Mouse (Mus musculus): ENCODE measurements around the gene Nkx2-4. TPM values are rescaled to one million over a fixed set of nuclear protein-coding genes. Genes with fewer than 3 reads are reported as not detected.

Gene Nkx2-4
- 0.30 and 0.94 TPM in 2 replicates for polyA plus RNA-seq (2015; fragmentation: Nextera tagmentation; extraction: Ambion mirVana)

DNA sequence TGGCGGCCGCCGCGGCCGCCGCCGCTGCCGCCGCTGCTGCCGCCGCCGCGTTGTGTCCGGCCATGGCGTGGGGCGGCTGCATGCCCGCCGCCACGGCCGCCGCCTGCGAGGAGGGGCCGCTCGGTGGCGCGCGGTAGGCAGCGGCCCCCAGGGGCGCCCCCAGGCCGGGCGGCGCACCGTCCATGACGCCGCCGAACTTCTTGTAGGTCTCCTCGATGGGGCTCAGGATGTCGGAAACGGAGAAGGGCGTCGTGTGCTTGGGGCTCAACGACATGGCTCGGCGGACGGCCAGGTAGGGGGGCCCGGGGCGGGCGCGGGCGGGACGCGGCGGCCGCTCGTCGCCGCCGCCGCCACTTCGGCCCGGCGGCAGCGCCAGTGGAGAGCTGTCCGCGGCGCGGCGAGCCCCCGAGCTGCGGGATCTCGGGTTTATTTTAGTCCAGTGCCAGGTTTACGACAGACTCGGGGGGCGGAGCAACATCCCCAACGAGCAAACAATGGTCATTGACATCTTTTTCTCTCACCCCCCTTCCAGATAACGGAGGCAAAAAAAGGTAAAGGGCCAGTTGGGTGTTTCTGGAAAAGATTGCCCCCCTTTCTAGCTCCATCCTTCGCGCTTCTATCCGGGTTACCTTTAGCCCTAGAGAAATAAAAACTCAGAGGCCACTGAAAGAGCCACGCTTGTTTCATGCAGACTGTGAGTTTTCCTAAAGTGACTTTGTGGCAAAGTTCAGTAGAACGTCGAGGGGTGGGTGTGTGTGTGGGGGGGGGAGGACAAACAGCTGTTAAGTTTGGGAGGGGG lies at the start of gene Nkx2-4:
Gene Nkx2-4, minus strand, starts transcription at position 374 of the 799 bp plus-strand sequence.
- under 1% methylated on average over 76 of the region's 82 CpGs for WGBS
- Histone ChIP-seq H3K4me1 (ENCODE audit: control insufficient read depth, insufficient read depth, low read length) (peaks cover 5% of the 10 kb centered on the region; the same call in 1 of the 2 replicates), H3K4me3 (ENCODE audit: low read depth, low read length) (peak within 1 kb of the TSS; percentile 33), H3K27me3 (ENCODE audit: control insufficient read depth, insufficient read depth, low read depth, low read length) (peaks cover 44% of the 10 kb centered on the region), H3K36me3 (ENCODE audit: control insufficient read depth, insufficient read depth, low read length) (no peaks in the 10 kb centered on the region), H3K9me3 (replicated peaks; ENCODE audit: control insufficient read depth, low read length, poor library complexity, severe bottlenecking) (no peaks in the 10 kb centered on the region), H3K27ac (ENCODE audit: low read length) (peak within 1 kb of the TSS; percentile 47), H3K4me2 (ENCODE audit: low read length) (peak within 1 kb of the TSS; percentile 41), H3K9ac (ENCODE audit: low read depth, low read length) (0 out of 2 replicates have a peak within 1 kb of the TSS, but pooled peaks have one; percentile 20)
- ATAC-seq, result peak; percentile 13; the same call in 1 of the 2 replicates

DNA sequence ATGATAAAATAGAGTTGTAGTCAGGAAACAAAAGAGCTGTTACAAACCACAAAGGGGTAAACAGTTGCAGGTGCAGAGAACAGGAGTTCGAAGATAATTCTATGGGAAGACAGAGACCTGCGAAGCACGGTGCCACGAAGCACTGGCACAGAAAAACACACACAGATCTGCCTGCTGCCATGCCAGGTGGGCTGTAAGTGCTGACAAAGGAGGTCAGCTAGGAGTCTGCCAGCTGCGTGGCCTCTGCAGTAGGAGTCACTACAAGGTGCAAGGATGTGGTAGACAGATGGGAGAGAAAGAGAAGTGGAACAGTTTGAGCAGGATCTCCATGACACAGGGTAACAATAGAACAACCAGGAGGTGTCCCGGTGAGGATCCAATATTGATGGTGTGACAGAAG lies 42.1 kb upstream of the Nkx2-4 start:
- Histone ChIP-seq H3K9ac (ENCODE audit: low read depth, low read length) (no peak overlapping the region), H3K4me2 (ENCODE audit: low read length) (no peak overlapping the region), H3K27me3 (ENCODE audit: control insufficient read depth, insufficient read depth, low read depth, low read length) (no peaks in the 10 kb centered on the region), H3K36me3 (ENCODE audit: control insufficient read depth, insufficient read depth, low read length) (no peaks in the 10 kb centered on the region), H3K4me3 (ENCODE audit: low read depth, low read length) (no peak overlapping the region), H3K9me3 (replicated peaks; ENCODE audit: control insufficient read depth, low read length, poor library complexity, severe bottlenecking) (no peaks in the 10 kb centered on the region), H3K4me1 (ENCODE audit: control insufficient read depth, insufficient read depth, low read length) (no peaks in the 10 kb centered on the region), H3K27ac (ENCODE audit: low read length) (no peak overlapping the region)
- 78% methylated on average over 6 of the region's 6 CpGs for WGBS
- no peak for ATAC-seq

DNA sequence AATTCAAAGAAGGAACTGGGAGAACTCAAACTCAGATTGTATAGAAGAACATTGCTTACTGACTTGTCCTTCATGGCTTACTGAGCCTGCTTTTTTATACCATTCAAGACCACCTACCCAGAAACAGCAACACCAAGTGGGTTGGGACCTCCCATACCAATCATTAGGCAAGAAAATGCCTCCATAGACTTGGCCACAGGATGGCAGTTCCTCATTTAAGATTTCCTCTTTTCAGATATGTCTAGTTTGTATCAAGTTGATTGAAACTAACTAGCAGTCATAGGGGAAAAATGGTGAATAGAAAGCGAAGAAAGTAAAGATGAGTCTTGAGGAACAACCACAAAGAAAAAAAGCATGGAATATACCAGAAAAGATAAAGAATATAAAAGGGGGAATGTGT lies 34.5 kb upstream of the Nkx2-4 start:
- Histone ChIP-seq H3K9me3 (replicated peaks; ENCODE audit: control insufficient read depth, low read length, poor library complexity, severe bottlenecking) (no peaks in the 10 kb centered on the region), H3K4me3 (ENCODE audit: low read depth, low read length) (no peak overlapping the region), H3K27ac (ENCODE audit: low read length) (no peak overlapping the region), H3K4me1 (ENCODE audit: control insufficient read depth, insufficient read depth, low read length) (no peaks in the 10 kb centered on the region), H3K27me3 (ENCODE audit: control insufficient read depth, insufficient read depth, low read depth, low read length) (no peaks in the 10 kb centered on the region), H3K9ac (ENCODE audit: low read depth, low read length) (no peak overlapping the region), H3K4me2 (ENCODE audit: low read length) (no peak overlapping the region), H3K36me3 (ENCODE audit: control insufficient read depth, insufficient read depth, low read length) (no peaks in the 10 kb centered on the region)
- WGBS, result 93% methylated on average over 1 of the region's 1 CpGs
- no peak for ATAC-seq

DNA sequence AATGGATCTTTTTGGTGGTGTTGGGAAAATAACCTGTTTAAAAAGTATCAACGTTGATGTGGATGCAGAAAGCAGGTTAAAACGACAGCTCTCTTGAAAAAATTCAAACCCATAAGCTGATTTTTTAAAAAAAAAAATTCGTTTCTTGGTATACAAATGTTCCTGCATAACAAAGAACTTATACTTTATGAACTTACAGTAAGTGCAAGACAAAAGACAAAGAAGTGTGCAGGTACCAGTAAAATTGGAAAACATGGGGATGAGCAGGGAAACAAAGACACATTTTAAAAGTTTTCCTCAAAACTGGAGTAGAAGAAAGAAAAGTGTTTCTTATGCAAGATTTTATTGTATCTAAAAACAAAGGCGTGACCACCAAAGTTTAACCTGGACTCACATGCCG lies 1.2 kb upstream of the Nkx2-4 start:
- WGBS, result 16% methylated on average over 5 of the region's 5 CpGs
- Histone ChIP-seq H3K4me2 (ENCODE audit: low read length) (no peak overlapping the region), H3K4me1 (ENCODE audit: control insufficient read depth, insufficient read depth, low read length) (peaks cover 5% of the 10 kb centered on the region; the same call in 1 of the 2 replicates), H3K9ac (ENCODE audit: low read depth, low read length) (no peak overlapping the region), H3K9me3 (replicated peaks; ENCODE audit: control insufficient read depth, low read length, poor library complexity, severe bottlenecking) (no peaks in the 10 kb centered on the region), H3K27ac (ENCODE audit: low read length) (no peak overlapping the region), H3K4me3 (ENCODE audit: low read depth, low read length) (no peak overlapping the region), H3K36me3 (ENCODE audit: control insufficient read depth, insufficient read depth, low read length) (no peaks in the 10 kb centered on the region), H3K27me3 (ENCODE audit: control insufficient read depth, insufficient read depth, low read depth, low read length) (peaks cover 34% of the 10 kb centered on the region)
- ATAC-seq, result no peak

DNA sequence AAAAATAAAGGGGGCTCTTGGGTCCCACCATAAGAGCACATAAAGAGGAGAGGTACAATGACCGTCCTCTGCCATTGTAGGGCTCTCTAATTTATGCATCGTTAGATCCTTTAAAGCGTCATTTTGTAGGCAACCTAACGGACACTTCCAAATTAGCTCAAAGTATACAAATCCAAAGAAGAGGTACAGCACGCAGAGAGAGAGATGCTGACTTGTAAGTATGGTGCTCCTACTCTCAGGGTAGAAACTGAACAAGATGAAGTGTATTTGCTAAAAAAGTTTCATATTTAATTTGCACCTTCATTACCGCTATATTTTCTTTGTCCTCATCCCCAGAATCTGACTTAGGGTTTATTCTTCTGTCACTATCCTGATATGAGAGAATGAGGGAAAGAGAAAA lies 692 bp upstream of the Nkx2-4 start:
- ATAC-seq, result no peak
- Histone ChIP-seq H3K4me1 (ENCODE audit: control insufficient read depth, insufficient read depth, low read length) (peaks cover 5% of the 10 kb centered on the region; the same call in 1 of the 2 replicates), H3K27ac (ENCODE audit: low read length) (no peak overlapping the region), H3K9ac (ENCODE audit: low read depth, low read length) (no peak overlapping the region), H3K4me2 (ENCODE audit: low read length) (no peak overlapping the region), H3K36me3 (ENCODE audit: control insufficient read depth, insufficient read depth, low read length) (no peaks in the 10 kb centered on the region), H3K9me3 (replicated peaks; ENCODE audit: control insufficient read depth, low read length, poor library complexity, severe bottlenecking) (no peaks in the 10 kb centered on the region), H3K27me3 (ENCODE audit: control insufficient read depth, insufficient read depth, low read depth, low read length) (peaks cover 39% of the 10 kb centered on the region), H3K4me3 (ENCODE audit: low read depth, low read length) (no peak overlapping the region)
- WGBS, result 5% methylated on average over 6 of the region's 6 CpGs

DNA sequence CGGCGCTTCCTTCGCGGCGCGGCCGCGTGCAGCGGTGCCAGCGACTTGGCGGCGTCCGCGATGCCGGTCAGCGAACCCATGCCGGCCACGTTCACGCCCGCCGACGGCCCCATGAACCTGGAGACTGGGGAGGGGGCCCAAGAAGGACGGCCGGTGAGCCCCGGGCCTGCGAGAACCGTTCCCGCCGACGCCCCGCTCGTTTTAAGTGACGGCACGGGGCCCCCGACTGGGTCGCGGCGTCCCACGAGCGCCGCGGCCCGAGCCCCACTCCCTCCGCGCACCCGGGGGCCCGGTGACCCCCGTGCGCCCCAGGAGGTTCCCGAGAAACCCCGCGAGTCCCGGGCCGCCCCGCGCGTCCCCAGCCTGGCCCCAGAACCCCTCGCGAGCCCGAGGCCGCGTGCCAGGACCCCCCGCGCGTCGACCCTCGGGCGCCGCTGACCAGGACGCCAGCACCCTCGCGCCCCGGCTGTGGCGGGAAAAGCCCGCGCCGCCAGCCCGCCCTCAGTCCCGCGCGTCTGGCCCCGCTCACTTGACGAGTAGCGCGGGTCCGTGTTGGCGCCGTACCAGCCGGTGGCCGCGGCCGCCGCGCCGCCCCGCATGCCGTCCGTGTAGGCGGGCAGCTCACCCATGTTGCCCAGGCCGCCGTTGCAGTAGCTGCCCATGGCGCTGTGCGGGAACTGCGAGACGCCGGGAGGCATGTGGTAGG lies 726 bp downstream of the Nkx2-4 start:
- H3K9ac ChIP-seq (ENCODE audit: low read depth, low read length), result 0 out of 2 replicates have a peak overlapping the region, but pooled peaks have one; percentile 20
- H3K4me2 ChIP-seq (ENCODE audit: low read length), result peak overlapping the region; percentile 41
- WGBS, result under 1% methylated on average over 99 of the region's 106 CpGs
- peak overlapping the region; percentile 47 for H3K27ac ChIP-seq (ENCODE audit: low read length)
- peak; percentile 44 for ATAC-seq
- H3K4me3 ChIP-seq (ENCODE audit: low read depth, low read length), result peak overlapping the region; percentile 33
- H3K27me3 ChIP-seq (ENCODE audit: control insufficient read depth, insufficient read depth, low read depth, low read length), result peaks cover 45% of the 10 kb centered on the region
- H3K4me1 ChIP-seq (ENCODE audit: control insufficient read depth, insufficient read depth, low read length), result peaks cover 5% of the 10 kb centered on the region; the same call in 1 of the 2 replicates
- no peaks in the 10 kb centered on the region for H3K9me3 ChIP-seq (replicated peaks; ENCODE audit: control insufficient read depth, low read length, poor library complexity, severe bottlenecking)
- H3K36me3 ChIP-seq (ENCODE audit: control insufficient read depth, insufficient read depth, low read length), result no peaks in the 10 kb centered on the region

DNA sequence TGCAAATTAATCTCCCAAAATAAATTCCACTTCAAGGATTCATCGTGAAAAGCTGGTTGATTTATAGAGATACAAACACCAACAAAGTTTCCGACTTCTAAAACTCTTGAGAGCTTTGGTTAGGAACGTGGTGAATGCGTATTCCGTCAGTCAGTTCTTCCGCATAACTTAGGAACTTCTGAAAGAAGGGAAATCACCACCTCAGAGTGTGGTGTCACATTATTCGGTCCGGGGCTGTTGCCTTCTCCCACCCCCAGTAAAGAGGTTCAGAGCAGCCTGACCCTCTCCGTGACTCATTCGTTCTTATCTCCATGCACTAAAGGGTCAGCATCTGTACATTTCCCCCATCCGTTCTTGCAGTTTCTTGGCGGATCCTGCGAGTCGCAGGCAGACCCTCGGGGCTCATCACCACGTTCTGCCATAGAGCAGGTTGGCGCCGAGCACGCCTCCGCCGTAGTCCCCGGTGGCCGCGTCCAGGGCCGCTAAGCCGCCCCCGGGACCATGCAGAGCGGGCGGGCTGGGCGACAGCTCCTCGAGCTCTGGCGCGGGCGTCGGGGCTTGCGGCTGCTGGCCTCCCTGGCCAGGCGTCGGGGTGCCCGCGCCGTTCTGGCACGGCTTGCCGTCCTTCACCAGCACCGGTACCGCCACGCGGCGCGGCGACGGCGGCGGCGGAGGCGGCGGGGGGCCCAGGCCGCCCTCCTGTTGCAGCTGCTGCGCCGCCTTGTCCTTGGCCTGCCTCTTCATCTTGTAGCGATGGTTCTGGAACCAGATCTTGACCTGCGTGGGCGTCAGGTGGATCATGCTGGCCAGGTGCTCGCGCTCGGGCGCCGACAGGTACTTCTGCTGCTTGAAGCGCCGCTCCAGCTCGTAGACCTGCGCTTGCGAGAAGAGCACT lies 1.5 kb downstream of the Nkx2-4 start:
- under 1% methylated on average over 63 of the region's 72 CpGs for WGBS
- peak; percentile 67 for ATAC-seq
- H3K9me3 ChIP-seq (replicated peaks; ENCODE audit: control insufficient read depth, low read length, poor library complexity, severe bottlenecking), result no peaks in the 10 kb centered on the region
- no peak overlapping the region for H3K4me2 ChIP-seq (ENCODE audit: low read length)
- no peaks in the 10 kb centered on the region for H3K36me3 ChIP-seq (ENCODE audit: control insufficient read depth, insufficient read depth, low read length)
- peak overlapping the region; percentile 47; the same call in 1 of the 2 replicates for H3K27ac ChIP-seq (ENCODE audit: low read length)
- peaks cover 53% of the 10 kb centered on the region for H3K27me3 ChIP-seq (ENCODE audit: control insufficient read depth, insufficient read depth, low read depth, low read length)
- H3K9ac ChIP-seq (ENCODE audit: low read depth, low read length), result no peak overlapping the region
- peaks cover 5% of the 10 kb centered on the region; the same call in 1 of the 2 replicates for H3K4me1 ChIP-seq (ENCODE audit: control insufficient read depth, insufficient read depth, low read length)
- peak overlapping the region; percentile 33 for H3K4me3 ChIP-seq (ENCODE audit: low read depth, low read length)

DNA sequence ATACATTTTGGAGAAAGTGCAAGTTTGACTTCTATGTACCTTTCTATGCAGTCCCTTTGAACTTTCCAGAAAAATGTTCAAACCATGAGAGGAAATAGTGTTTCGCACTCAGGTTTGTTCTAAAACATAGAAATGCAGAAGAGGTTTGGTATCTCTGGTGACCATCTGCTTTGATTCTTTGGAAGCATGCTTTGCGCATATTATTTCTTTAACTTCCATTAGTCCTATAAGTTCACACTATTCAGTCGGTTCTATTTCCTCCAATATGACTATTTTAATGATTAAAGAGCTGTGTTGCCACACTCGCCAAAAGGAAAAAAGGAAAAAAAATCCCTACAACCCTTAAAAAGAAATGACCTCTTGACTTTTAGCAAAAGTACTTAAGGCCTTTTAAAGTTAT lies 2.9 kb downstream of the Nkx2-4 start:
- Histone ChIP-seq H3K4me2 (ENCODE audit: low read length) (no peak overlapping the region), H3K9me3 (replicated peaks; ENCODE audit: control insufficient read depth, low read length, poor library complexity, severe bottlenecking) (no peaks in the 10 kb centered on the region), H3K4me3 (ENCODE audit: low read depth, low read length) (no peak overlapping the region), H3K36me3 (ENCODE audit: control insufficient read depth, insufficient read depth, low read length) (no peaks in the 10 kb centered on the region), H3K9ac (ENCODE audit: low read depth, low read length) (no peak overlapping the region), H3K4me1 (ENCODE audit: control insufficient read depth, insufficient read depth, low read length) (peaks cover 5% of the 10 kb centered on the region; the same call in 1 of the 2 replicates), H3K27me3 (ENCODE audit: control insufficient read depth, insufficient read depth, low read depth, low read length) (peaks cover 47% of the 10 kb centered on the region), H3K27ac (ENCODE audit: low read length) (no peak overlapping the region)
- no peak for ATAC-seq
- WGBS, result 64% methylated on average over 4 of the region's 4 CpGs

All from midbrain, embryonic 16.5 days (tissue).